Mouse (Mus musculus): Measurements from ENCODE around the gene Nisch.

GRCm38 (mm10) chr14:31205244-31205561 lies 11.5 kb downstream of the Nisch start:
- TF ChIP-seq CTCF (IDR thresholded peaks at IDR 0.05; ENCODE audit: borderline replicate concordance, insufficient read depth, low read length) (no peak), POLR2A (IDR thresholded peaks at IDR 0.05; ENCODE audit: low read depth, low read length) (no peak)
